Mouse (Mus musculus): ENCODE measurements around the gene Mmaa. TPM values are rescaled to one million over a fixed set of nuclear protein-coding genes. Genes with fewer than 3 reads are reported as not detected.
A peak's percentile ranks its signal among the peaks of the same experiment; 100 is the strongest.

Mmaa gene
- polyA plus RNA-seq, 1 experiment: 36.9 TPM

DNA sequence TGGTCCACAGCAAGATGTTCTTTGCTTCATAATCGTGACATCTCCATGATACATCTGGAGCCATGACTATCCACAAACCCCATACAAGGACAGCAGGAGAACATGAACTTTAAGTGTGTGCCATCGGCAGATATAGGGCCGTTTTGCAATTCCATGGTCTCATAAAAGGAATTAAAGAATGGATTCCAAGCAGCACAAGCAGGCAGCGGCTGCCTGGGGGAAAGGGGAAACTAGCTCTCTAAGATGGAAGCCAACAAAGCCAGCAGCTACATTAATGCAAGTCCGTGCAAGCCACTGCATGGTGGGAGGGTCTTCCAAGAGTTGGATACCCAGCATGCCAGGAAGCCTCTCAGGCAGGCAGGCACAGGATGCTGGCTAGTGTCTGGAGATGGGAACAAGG lies 30.2 kb upstream of the Mmaa start:
- H3K4me3 ChIP-seq (ENCODE audit: insufficient read depth, low read length): no peak overlapping the region
- TF ChIP-seq CTCF (IDR thresholded peaks at IDR 0.05; ENCODE audit: extremely low read depth, insufficient read depth, low read length) (no peak), POLR2A (IDR thresholded peaks at IDR 0.05; ENCODE audit: extremely low read depth, insufficient read depth, low read length) (no peak)
- H3K27ac ChIP-seq (ENCODE audit: insufficient read depth, low read length): no peak overlapping the region
- no peaks in the 10 kb centered on the region for H3K4me1 ChIP-seq (ENCODE audit: control insufficient read depth, insufficient read depth, low read length)

GRCm38 (mm10) chr8:79324036-79324435 lies 29.3 kb upstream of the Mmaa start:
- Histone ChIP-seq H3K4me1 (ENCODE audit: control insufficient read depth, insufficient read depth, low read length) (no peaks in the 10 kb centered on the region), H3K27ac (ENCODE audit: insufficient read depth, low read length) (no peak overlapping the region), H3K4me3 (ENCODE audit: insufficient read depth, low read length) (no peak overlapping the region)
- TF ChIP-seq CTCF (IDR thresholded peaks at IDR 0.05; ENCODE audit: extremely low read depth, insufficient read depth, low read length) (no peak), POLR2A (IDR thresholded peaks at IDR 0.05; ENCODE audit: extremely low read depth, insufficient read depth, low read length) (no peak)

- Histone ChIP-seq H3K4me3 (ENCODE audit: insufficient read depth, low read length) (no peak overlapping the region), H3K27ac (ENCODE audit: insufficient read depth, low read length) (no peak overlapping the region), H3K4me1 (ENCODE audit: control insufficient read depth, insufficient read depth, low read length) (no peaks in the 10 kb centered on the region)
- TF ChIP-seq CTCF (IDR thresholded peaks at IDR 0.05; ENCODE audit: extremely low read depth, insufficient read depth, low read length) (no peak), POLR2A (IDR thresholded peaks at IDR 0.05; ENCODE audit: extremely low read depth, insufficient read depth, low read length) (no peak)
Observed at GRCm38 (mm10) chr8:79323121-79323520, 28.4 kb upstream of the Mmaa start.

GRCm38 (mm10) chr8:79310801-79311200 lies 16.1 kb upstream of the Mmaa start:
- no peaks in the 10 kb centered on the region for H3K4me1 ChIP-seq (ENCODE audit: control insufficient read depth, insufficient read depth, low read length)
- H3K27ac ChIP-seq (ENCODE audit: insufficient read depth, low read length): no peak overlapping the region
- H3K4me3 ChIP-seq (ENCODE audit: insufficient read depth, low read length): no peak overlapping the region
- TF ChIP-seq CTCF (IDR thresholded peaks at IDR 0.05; ENCODE audit: extremely low read depth, insufficient read depth, low read length) (no peak), POLR2A (IDR thresholded peaks at IDR 0.05; ENCODE audit: extremely low read depth, insufficient read depth, low read length) (no peak)

DNA sequence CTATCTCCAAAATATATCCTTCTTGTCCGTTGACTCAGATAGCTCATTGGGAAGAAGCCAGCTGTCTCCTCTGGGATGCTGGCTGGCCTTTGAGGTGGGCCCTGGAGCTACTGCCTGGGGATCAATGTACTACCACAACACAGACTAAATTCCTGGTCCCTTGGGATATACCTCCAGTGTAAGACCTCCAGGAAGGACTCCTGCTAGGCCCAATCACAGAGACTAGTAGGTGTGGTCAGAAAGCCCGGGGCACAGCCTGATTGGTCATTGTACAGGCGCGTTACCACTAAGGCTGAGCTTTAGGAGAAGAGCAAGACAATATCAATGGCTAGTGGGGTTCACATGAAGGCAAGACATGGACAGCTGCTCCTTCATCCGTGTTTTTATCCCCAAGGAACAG lies 11.2 kb upstream of the Mmaa start:
- Histone ChIP-seq H3K4me1 (ENCODE audit: control insufficient read depth, insufficient read depth, low read length) (no peaks in the 10 kb centered on the region), H3K4me3 (ENCODE audit: insufficient read depth, low read length) (no peak overlapping the region), H3K27ac (ENCODE audit: insufficient read depth, low read length) (no peak overlapping the region)
- TF ChIP-seq CTCF (IDR thresholded peaks at IDR 0.05; ENCODE audit: extremely low read depth, insufficient read depth, low read length) (no peak), POLR2A (IDR thresholded peaks at IDR 0.05; ENCODE audit: extremely low read depth, insufficient read depth, low read length) (no peak)

- no peak overlapping the region for H3K27ac ChIP-seq (ENCODE audit: insufficient read depth, low read length)
- H3K4me1 ChIP-seq (ENCODE audit: control insufficient read depth, insufficient read depth, low read length): no peaks in the 10 kb centered on the region
- TF ChIP-seq CTCF (IDR thresholded peaks at IDR 0.05; ENCODE audit: extremely low read depth, insufficient read depth, low read length) (no peak), POLR2A (IDR thresholded peaks at IDR 0.05; ENCODE audit: extremely low read depth, insufficient read depth, low read length) (no peak)
- H3K4me3 ChIP-seq (ENCODE audit: insufficient read depth, low read length): no peak overlapping the region
Observed at GRCm38 (mm10) chr8:79301548-79301947, 6.8 kb upstream of the Mmaa start.

DNA sequence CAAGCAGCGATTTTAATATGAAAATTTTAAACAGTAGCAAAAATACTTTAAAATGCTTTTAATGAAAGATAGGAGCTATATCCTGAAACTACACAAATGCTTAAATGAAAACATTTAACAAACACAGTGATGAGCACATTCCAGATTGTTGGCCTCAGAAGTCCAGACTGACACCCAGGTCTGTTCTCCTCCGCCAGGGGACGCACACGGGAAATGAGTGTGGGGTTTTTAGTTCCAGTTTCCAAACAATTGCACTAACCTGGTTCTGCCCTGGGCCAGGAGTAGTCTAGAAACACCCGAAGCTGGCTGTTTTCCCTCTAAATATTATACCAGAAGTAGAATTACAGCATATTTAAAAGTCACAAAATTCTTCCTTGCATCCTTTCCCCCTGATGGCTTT lies 5.0 kb upstream of the Mmaa start:
- TF ChIP-seq CTCF (IDR thresholded peaks at IDR 0.05; ENCODE audit: extremely low read depth, insufficient read depth, low read length): no peak
- TF ChIP-seq POLR2A (IDR thresholded peaks at IDR 0.05; ENCODE audit: extremely low read depth, insufficient read depth, low read length): no peak
- Histone ChIP-seq H3K4me1 (ENCODE audit: control insufficient read depth, insufficient read depth, low read length) (no peaks in the 10 kb centered on the region), H3K27ac (ENCODE audit: insufficient read depth, low read length) (no peak overlapping the region), H3K4me3 (ENCODE audit: insufficient read depth, low read length) (no peak overlapping the region)

- peak; percentile 91 for TF ChIP-seq CTCF (IDR thresholded peaks at IDR 0.05; ENCODE audit: extremely low read depth, insufficient read depth, low read length)
- no peak for TF ChIP-seq POLR2A (IDR thresholded peaks at IDR 0.05; ENCODE audit: extremely low read depth, insufficient read depth, low read length)
Observed at GRCm38 (mm10) chr8:79297763-79298162, 3.0 kb upstream of the Mmaa start.

DNA sequence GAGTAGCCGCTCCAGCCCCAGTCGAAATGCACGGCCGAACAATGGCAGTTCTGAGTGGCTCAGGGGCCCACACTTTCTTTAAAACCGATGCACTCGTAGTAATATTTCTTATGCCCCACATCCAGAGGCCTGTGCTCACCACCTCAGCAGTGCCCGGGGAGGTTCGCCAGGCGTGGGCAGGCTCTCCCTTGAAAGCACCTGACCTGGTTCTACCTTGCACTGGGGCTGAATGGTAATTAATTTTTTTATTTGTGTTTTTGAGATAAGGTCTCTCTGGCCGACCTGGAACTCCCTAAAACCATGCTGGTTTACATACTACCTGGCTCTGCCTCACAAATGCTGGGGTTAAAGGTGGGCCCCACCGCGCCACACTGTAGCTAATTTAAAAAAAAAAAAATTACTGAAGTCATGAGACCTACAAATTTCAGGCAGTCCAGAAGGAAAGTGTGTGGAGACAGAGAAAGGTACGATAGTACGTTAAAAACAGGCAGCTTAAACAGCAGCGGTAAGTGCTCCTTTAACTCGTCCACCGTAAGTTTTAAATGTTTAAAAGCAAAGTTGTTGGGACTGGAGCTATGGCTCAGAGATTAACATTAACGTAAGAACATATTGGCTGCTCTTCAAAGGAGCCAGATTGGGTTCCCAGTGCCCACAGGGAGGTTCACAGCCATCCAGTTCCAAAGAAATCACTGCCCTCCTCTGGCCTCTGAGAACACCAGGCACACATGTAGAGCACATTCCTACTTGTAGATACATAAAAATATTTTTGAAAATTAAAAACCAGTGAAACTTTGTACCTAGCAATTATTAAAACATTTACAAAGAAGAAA lies 754 bp upstream of the Mmaa start:
- TF ChIP-seq POLR2A (IDR thresholded peaks at IDR 0.05; ENCODE audit: extremely low read depth, insufficient read depth, low read length) (no peak), CTCF (IDR thresholded peaks at IDR 0.05; ENCODE audit: extremely low read depth, insufficient read depth, low read length) (no peak)
- Histone ChIP-seq H3K27ac (ENCODE audit: insufficient read depth, low read length) (peak overlapping the region; percentile 40; the same call in 1 of the 2 replicates), H3K4me1 (ENCODE audit: control insufficient read depth, insufficient read depth, low read length) (peaks cover 4% of the 10 kb centered on the region), H3K4me3 (ENCODE audit: insufficient read depth, low read length) (peak overlapping the region; percentile 77)

More at GRCm38 (mm10) chr8:79297763-79298162, 3.0 kb upstream of the Mmaa start:
- Histone ChIP-seq H3K27ac (ENCODE audit: insufficient read depth, low read length) (no peak overlapping the region), H3K4me3 (ENCODE audit: insufficient read depth, low read length) (no peak overlapping the region), H3K4me1 (ENCODE audit: control insufficient read depth, insufficient read depth, low read length) (peaks cover 4% of the 10 kb centered on the region)

GRCm38 (mm10) chr8:79293841-79294240 lies 896 bp downstream of the Mmaa start:
- Histone ChIP-seq H3K4me3 (ENCODE audit: insufficient read depth, low read length) (peak overlapping the region; percentile 77; the same call in 1 of the 2 replicates), H3K27ac (ENCODE audit: insufficient read depth, low read length) (no peak overlapping the region), H3K4me1 (ENCODE audit: control insufficient read depth, insufficient read depth, low read length) (peaks cover 4% of the 10 kb centered on the region)
- TF ChIP-seq CTCF (IDR thresholded peaks at IDR 0.05; ENCODE audit: extremely low read depth, insufficient read depth, low read length) (no peak), POLR2A (IDR thresholded peaks at IDR 0.05; ENCODE audit: extremely low read depth, insufficient read depth, low read length) (no peak)

Data from cortical plate, adult 2 months (tissue).